Mouse (Mus musculus) thymus, adult 2 months (tissue): ENCODE measurements around the gene Pigk.

Experiments used
- CTCF ChIP-seq: fragments of 200-500 bp; IDR thresholded peaks from 2 replicates; pipeline ENCODE4 v1.5.1; 2012; ENCODE audit warnings: mild to moderate bottlenecking, control low read depth, low read length, moderate library complexity, borderline replicate concordance; ENCODE audit not compliant: control insufficient read depth, poor library complexity, insufficient read depth; ENCODE audit errors: extremely low read depth
- POLR2A ChIP-seq: fragments of 200-500 bp; IDR thresholded peaks from 2 replicates; pipeline ENCODE4 v1.6.1; 2012; ENCODE audit warnings: mild to moderate bottlenecking, low read length, control low read depth, moderate library complexity; ENCODE audit not compliant: control insufficient read depth, poor library complexity, insufficient read depth; ENCODE audit errors: extremely low read depth

DNA sequence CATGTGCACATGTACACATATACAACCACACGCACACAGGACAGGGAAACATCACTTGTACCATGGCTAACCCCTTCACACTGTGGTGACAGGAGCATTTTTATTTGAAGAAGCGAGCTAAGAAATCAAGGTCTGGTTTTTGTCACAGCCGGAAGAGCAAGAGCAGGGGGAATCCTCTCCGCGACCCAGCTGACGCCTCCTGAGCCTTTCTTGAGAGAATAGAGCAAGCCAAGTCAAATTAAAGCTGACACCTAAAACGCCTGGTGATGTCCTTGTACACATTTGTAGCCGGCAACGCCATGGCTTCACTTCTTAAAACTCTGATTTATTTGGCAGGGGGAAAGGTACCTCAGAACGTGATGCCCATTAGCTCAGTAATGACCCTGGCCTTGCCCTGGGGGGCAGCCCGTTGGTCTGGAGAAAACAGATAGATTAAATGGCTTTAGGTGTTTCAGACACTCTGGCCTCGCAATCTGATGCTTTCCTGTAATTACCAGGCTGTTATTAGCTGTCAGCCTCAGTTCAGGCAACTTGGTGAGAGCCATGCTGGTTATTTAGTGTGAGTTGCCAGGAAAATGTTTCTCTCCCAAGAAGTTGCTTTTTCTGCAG, 141.2 kb downstream of the Pigk start:
- TF ChIP-seq CTCF (no peak), POLR2A (no peak)
